Mouse (Mus musculus) neutrophil, adult 83 days (primary cell): ENCODE data around the gene 4930568D16Rik. TPM values are rescaled to one million over a fixed set of nuclear protein-coding genes. Genes with fewer than 3 reads are reported as not detected.

Experiments
- total RNA-seq, 2 experiments: library from RNA; stranded (reverse); gene quantifications; one replicate each; pipeline ENCODE4 v1.2.4; 2023

The 4930568D16Rik gene
- not detected for total RNA-seq

GRCm38 (mm10) chr2:35367629-35368028 is at the start of gene 4930568D16Rik:
4930568D16Rik (minus strand) TSS chr2:35367729.

GRCm38 (mm10) chr2:35397096-35397495 is 29.6 kb upstream of the 4930568D16Rik start, which contains the start of gene 4930402F06Rik:
4930402F06Rik (minus strand) TSS chr2:35397175.

GRCm38 (mm10) chr2:35336388-35337280 is 30.9 kb downstream of the 4930568D16Rik start, which contains the start of gene Stom:
Stom (minus strand) TSS chr2:35336976.

Other genes starting within 250 kb of the 4930568D16Rik start
- 100 to 1,000 TPM; 134 to 147 TPM for gene Rab14, start 166.6 kb downstream of the 4930568D16Rik start, total RNA-seq
- 100 to 1,000 TPM; 210 to 215 TPM for gene Gsn, start 111.3 kb downstream of the 4930568D16Rik start, total RNA-seq
- 100 to 1,000 TPM; 105 to 117 TPM for gene Stom, start 30.8 kb downstream of the 4930568D16Rik start, total RNA-seq
- not detected for gene 4930402F06Rik, start 29.4 kb upstream of the 4930568D16Rik start, total RNA-seq
- 10 to 100 TPM; 36.0 to 42.3 TPM for gene Ggta1, start 95.5 kb upstream of the 4930568D16Rik start, total RNA-seq
- 10 to 100 TPM; 36.8 to 45.6 TPM for gene Dab2ip, start 190.5 kb upstream of the 4930568D16Rik start, total RNA-seq